Mouse (Mus musculus) ovary, postnatal 36 days (tissue): ENCODE results near the gene Ace3.

Experiments
- DNase-seq: peaks from one replicate; pipeline ENCODE4 v3.0.0; 2022; ENCODE audit warnings: low spot score, mixed read lengths

Ace3 gene

DNA sequence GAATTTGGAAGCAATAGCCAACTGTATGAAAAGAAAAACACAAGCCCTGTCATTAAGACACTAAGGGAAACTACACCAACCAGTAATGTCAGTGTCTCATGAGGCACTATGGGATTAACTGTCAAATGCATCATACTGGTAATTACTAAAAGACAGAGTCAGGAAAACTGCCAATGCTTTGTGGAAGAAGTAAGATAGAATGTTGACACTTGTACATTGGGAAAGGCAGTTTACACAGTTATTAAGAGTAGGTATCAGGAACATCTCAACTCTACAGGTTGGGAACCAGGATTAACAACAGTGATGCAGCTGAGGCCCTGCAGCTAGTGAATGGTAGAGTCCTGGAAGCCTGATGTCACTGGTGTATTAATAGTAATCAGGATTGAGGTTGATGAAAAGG lies 49.9 kb downstream of the Ace3 start:
- no peak for DNase-seq

DNA sequence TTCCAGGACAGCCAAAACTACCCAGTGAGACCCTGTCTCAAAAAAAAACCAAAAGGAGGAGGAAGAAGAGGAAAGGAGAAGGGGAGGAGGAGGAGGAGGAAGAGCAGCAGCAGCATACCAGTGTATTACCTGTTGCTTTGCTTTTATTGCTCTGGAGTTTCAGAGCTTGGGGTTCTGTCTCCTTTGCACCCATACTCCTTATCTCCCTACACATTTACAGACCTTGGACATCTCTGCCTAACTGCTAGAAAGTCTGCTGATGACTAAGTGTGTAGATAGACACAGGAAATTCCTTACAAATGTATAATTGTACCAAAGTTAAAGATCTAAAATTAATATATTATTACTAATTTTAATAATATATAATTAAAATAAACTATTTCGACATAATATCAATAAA lies 50.8 kb downstream of the Ace3 start:
- no peak for DNase-seq

DNA sequence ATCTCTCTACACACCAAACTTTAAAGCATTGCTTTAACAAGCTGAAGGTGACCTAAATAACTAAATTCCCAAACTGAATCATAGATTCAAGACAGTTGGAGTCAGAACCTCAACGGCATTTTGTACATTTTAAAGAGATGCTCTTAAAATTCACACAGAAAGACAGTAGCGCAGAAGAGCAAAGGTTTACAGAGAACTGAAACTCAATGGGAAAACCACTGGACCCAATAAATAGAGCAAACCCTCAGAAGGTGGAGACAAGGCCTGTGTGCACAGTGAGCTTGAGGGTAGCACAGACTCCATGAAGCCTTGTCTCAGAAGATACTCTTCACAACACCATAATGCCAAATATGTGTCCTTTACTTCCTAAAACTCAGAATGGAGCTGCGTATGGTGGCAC lies 51.3 kb downstream of the Ace3 start:
- DNase-seq, result no peak

DNA sequence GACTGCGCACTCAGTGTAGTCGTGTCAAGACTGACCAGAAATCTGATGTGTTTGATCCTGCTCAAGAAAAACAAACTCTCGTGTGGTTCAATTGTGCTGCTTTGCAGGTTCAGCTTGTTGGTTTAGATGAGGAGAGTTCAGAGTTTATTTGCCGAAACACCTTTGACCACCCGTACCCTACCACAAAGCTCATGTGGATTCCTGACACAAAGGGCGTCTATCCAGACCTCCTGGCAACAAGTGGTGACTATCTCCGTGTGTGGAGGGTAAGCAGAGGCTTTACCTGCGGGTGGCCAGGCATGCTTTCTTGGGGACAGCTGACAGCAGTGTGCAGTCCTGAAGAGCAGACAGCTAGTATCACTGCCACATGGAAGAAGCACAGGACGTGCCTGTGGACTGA lies 52.1 kb downstream of the Ace3 start:
- no peak for DNase-seq

DNA sequence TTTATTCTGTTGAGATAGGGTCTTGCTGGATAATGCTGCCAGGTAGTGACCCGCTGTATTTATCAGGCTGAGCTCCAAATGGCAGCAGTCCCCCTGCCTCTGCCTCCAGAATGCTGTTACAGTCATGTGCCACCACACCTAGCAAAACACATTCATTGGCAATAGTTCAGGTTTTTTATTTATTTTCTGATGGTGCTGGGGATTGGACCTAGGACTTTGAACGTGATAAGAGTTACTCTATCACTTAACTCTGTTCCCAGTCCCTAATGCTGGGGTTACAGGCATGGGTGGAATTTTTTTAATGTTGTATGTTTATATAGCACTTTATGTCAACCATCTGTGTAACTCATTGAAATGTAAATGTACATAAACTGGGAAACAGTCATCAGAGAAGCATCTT lies 59.4 kb downstream of the Ace3 start:
- DNase-seq, result no peak

DNA sequence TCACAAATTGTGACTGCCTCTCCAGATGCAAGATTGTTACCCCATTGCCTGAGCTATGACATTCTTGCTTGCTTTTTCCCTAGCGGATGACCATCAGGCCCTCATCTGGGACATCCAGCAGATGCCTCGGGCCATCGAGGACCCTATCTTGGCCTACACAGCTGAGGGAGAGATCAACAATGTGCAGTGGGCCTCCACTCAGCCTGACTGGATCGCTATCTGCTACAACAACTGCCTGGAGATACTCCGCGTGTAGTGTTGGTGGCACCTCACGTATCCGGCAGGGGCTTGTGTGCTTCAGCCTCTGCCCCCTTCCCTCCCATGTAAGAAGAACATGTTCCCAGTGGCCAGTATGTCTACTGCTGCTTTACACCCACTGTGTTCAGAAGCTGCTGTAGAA lies 60.1 kb downstream of the Ace3 start:
- DNase-seq, result no peak
